Mouse (Mus musculus) B cell, adult 2 months (primary cell): Measurements from ENCODE around the gene B3gnt2.

ENCODE experiments used
- DNase-seq, 2 experiments: peaks; one replicate each; pipeline ENCODE4 v3.0.0; 2022

B3gnt2 gene

GRCm38 (mm10) chr11:22846960-22847731, 13.6 kb downstream of the B3gnt2 start:
- DNase-seq = no peak

DNA sequence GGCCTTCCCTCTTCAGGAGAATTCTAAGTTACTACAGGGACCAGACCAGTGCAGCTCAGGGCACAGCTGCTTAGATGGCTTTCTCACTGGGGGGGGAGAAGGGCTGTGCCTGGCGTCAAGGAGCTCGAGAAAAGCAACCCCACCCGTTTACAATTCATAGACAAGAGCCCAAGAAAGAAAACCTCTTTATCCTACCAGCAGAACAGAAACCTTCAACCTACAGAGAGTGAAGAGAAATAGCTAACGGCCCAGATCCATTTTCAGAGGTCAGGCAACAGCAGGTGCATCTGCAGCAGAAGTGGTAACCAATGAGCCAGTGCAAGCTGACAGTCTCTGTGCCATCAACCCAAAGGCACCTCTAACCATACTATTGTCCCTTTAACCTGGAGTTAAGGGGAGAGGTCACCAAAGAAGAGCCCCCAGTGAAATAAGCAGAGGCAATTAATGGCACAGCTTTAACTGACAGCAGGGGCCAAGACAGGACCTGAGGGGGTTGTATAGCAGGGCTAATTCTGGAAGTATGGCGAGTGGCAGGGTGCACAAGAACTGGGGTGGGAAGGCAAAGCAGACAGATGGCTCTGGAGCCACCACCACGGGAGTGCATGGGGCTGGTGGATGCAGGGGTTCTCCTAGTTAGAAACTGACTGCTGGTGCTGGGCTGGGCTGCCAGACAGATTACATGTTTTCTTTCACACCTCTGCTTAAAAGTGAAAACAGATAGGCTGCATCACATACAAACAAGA, 14.5 kb downstream of the B3gnt2 start:
- peak in 1 of 2 experiments; percentile 32 for DNase-seq

DNA sequence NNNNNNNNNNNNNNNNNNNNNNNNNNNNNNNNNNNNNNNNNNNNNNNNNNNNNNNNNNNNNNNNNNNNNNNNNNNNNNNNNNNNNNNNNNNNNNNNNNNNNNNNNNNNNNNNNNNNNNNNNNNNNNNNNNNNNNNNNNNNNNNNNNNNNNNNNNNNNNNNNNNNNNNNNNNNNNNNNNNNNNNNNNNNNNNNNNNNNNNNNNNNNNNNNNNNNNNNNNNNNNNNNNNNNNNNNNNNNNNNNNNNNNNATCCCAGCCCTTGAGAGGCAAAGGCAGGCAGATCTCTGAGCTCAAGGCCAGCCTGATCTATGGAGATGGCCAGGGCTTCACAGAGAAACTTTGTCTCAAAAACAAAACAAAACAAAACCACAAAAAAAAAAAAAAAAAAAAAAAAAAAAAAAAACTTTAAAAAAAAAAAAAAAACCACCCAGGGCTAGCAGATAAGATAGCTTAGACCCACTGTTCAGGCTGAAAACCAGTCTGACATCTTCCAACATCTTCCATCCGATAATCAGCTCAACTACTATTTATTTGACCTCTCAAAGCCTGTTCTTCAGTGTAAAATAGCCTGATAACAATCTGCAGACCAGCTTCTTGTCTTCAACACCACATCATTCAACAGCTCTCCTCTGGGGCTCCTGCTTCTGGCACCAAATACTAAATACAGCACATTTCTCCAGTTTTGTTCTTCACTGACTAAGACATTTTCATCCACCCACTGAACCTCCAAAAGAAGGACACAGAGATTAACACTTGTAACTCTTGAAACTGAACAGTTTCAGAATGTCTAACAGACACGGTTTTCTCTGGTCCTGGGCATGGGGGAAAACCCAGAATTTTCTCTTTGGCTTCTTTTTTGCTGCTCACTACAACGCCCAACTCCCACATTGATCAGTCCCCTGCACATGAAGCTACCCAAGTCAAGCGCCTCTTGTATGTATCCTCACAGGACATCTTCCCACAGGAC, 15.7 kb downstream of the B3gnt2 start:
- DNase-seq = peak in 1 of 2 experiments; percentile 37

- peak in 1 of 2 experiments; percentile 22 for DNase-seq
Measured at GRCm38 (mm10) chr11:22839456-22839855, 21.3 kb downstream of the B3gnt2 start.

GRCm38 (mm10) chr11:22838361-22838760, 22.4 kb downstream of the B3gnt2 start:
- no peak for DNase-seq

DNA sequence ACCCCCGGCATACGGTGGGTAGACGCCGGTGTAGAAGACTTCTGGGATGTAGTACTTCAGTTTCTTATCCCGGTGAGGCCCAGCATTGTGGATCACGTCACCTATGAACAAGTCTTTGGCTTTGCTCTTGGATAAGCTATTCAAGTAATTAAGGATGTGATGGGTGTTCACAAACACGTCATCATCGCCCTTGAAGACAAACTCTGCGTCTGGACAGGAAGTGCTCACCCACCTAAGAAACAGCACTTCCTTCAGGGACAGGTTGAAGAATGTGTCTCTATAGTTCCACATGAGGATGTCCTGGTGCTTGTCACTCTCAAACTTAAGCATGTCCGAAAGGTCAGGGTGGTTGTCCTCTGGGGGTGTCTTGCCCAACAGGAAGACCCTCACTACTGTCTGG, 24.5 kb downstream of the B3gnt2 start:
- DNase-seq = peak in 1 of 2 experiments; percentile 27

GRCm38 (mm10) chr11:22832600-22832999, 28.2 kb downstream of the B3gnt2 start:
- no peak for DNase-seq

DNA sequence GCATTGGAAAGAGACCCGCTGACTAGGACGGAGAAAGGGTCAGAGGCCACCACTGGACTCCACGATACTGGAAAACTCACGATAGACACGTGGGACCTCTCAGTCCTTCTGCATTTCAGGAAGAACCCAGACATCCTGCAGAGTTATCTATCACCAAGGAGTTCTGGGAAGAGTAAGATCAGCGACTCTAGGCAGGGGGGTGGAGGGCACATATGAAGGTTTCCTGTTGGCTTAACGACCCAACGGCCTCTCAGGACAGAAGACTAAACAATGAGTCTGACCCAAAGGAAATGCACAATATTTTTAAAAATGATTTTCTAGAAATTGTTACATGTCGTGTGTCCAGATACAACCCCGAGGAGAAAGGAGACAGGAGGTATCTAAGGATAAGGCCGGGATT, 28.8 kb downstream of the B3gnt2 start:
- DNase-seq = no peak

DNA sequence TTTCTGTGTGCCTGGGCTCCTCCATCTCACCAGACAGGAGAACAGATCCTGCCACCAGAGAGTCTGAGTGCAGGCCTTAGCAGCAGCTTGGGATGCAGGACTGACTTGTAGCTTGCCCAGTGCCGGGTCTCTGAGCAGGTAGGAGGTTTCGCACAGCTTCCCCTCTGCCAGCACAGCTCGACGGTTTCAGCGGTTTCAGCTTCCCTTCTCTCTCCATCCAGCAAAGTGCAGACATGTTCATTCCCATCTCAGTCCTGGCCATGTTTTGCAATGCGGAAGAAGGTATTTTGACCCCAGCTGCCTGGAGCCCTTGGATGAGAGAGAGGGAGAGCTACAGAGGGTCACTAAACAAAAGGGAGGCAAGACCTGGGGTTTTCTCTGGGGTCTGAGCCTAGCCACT, 30.1 kb downstream of the B3gnt2 start:
- DNase-seq = no peak

GRCm38 (mm10) chr11:22830179-22830611, 30.6 kb downstream of the B3gnt2 start:
- DNase-seq = no peak

- no peak for DNase-seq
Measured at GRCm38 (mm10) chr11:22828988-22829632, 31.7 kb downstream of the B3gnt2 start.

DNA sequence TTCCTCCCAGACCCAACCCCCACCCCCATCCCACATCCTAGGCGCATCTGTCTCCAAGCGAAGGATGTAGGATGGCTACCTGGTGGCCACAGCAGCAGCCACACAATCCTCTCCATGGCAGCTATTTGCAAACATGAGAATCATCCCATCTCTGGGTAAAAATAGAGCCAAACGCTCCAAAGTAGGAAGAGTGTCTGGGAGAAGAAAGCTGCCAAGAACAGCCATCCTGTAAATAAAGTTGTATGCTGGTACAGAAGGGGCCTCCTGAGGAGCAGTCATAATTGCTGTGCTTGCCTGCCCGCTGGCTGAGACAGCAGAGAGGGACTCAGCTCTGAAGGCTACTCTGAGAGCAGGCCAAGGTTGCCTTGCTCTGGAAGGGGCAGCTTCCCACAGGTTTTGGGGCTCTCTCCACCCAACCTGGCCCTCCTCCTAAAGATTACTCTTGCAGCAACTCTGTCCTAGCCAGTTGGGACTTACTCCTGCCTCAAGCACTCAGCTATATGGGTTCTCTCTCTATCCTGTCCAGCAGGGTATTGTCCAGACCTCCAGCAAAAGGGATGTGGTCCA, 33.2 kb downstream of the B3gnt2 start:
- DNase-seq = no peak

GRCm38 (mm10) chr11:22826665-22827064, 34.1 kb downstream of the B3gnt2 start:
- DNase-seq = no peak

GRCm38 (mm10) chr11:22826051-22826450, 34.7 kb downstream of the B3gnt2 start:
- DNase-seq = no peak

DNA sequence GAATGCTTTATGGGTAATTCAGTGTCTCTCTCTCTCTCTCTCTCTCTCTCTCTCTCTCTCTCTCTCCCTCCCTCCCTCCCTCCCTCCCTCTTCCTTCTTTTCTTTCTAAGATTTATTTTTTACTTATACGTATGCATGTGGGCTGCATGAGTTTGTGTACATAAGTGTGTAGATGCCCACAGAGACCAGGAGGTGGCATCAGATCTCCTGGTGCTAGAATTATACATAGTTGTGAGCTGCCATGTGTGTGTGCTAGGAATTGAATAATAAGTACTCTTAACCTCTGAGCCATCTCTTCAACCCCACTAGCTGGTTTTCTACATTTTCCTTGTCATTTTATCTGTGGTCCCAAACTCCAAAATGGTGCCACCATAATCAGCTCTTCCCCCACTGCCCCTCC, 35.2 kb downstream of the B3gnt2 start:
- DNase-seq = no peak

DNA sequence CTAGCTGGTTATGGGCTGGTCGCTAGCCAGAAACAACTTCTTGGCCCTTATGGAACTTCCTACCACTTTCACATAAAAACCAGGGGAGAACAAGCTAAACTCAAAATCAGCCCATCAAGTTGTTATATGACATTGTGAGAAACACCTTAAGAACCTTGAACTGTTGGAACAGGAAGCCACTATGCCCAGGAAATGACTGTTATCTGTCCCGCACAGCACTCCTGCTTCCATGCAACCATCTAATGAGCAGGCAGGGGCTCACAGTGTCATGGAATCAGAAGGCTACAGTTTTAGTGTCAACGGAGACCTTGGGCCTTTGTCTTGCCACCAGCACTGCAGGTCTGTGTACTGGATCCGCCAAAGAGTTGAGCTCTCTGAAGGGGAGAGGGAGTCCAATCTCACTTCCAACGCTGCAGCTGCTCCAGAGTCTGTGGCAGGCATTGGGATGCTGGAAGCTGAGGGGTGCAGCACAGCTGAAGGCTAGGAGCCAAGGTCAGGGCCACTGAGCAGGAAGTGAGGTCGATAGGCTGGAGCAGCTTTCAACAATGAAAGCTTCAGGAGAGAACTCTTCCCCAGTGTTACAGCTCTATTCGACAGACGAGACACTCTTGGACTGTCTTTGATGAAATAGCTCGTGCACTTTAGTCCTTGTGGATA, 36.6 kb downstream of the B3gnt2 start:
- no peak for DNase-seq

- DNase-seq = no peak
Measured at GRCm38 (mm10) chr11:22821243-22821642, 39.5 kb downstream of the B3gnt2 start.

GRCm38 (mm10) chr11:22818371-22818770, 42.4 kb downstream of the B3gnt2 start:
- DNase-seq = peak; percentile 71 to 72

GRCm38 (mm10) chr11:22815877-22816276, 44.9 kb downstream of the B3gnt2 start:
- DNase-seq = peak in 1 of 2 experiments; percentile 28

DNA sequence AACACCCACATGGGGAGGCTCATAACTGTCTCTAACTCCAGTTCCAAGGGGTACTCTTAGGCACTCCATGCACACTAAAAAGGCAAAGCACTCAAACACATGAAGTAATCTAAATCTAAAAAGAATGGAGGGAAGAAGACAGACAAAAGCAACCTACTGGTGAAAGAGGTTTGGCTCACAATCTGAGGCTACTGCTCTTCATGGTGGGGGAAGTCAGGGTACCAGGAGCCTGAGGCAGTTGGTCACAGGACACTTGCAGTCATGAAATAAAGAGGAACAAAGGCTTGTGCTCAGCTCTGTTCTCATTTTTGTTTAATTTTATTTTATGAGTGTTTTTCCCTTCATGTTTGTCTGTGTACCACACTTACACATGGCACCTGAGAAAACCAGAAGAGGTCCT, 45.6 kb downstream of the B3gnt2 start:
- peak; percentile 31 to 50 for DNase-seq

DNA sequence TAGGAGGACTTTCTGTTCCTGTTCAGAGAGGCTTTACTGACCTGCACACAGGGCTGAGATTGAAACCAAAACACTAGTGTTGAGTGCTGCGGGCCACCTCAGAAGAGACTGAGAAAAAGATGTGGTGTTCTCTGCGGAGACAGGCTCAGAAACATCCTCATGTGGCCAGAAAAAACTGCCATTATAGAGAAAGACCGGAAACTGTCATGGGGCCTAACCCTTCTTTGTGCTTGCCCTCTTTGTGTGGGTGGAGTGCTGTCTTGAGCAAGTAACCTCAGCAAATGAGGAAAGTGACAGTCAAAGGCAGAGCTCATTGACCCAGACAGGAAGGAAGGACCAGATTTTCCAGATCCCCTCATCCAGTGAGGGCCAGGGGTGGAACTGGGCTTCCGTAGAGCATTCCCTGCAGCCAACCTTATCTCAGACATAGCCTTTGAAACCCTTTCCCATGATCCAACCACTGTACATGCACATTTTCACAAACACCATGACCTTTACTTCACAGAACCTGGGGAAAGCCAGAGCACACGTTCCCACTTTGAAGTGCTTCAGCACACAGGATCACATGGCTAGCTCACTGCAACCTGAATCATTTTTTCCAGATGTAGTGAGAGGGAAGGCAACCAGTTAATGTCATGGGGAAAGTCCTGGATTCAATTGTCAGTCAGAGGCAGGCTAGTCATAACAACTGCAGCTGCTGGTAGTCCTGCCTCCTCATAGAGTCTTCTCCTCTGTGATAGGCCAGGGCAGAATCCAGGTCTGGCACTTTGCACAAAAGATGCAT, 46.6 kb downstream of the B3gnt2 start:
- DNase-seq = peak; percentile 50
